Mouse (Mus musculus): ENCODE results near the gene Dusp5. TPM values are rescaled to one million over a fixed set of nuclear protein-coding genes. Genes with fewer than 3 reads are reported as not detected.
"Not testable (repeated sequence)": the region's sequence is repeated elsewhere in the genome, so short reads cannot be mapped to it uniquely, and the experiment has no call there.

The Dusp5 gene
- 10 to 100 TPM in 2 of 4 experiments, 1 to 10 TPM in 2; 7.8 to 12.1 (median 10.0) TPM for total RNA-seq (2022)

GRCm38 (mm10) chr19:53528752-53529454, at the start of gene Dusp5:
TSS of gene Dusp5 (plus strand) at chr19:53529109.
- peak; percentile 93 for DNase-seq (ENCODE audit: low spot score in 2 of 2)

- no peak for DNase-seq (ENCODE audit: low spot score in 2 of 2)
These were observed 49.3 kb upstream of the Dusp5 start for GRCm38 (mm10) chr19:53479590-53479989.

GRCm38 (mm10) chr19:53482093-53482492, 46.8 kb upstream of the Dusp5 start:
- DNase-seq (ENCODE audit: low spot score in 2 of 2): no peak

- no peak for DNase-seq (ENCODE audit: low spot score in 2 of 2)
These were observed 46.4 kb upstream of the Dusp5 start for GRCm38 (mm10) chr19:53482527-53482926.

- DNase-seq (ENCODE audit: low spot score in 2 of 2): no peak
These were observed 44.9 kb upstream of the Dusp5 start for GRCm38 (mm10) chr19:53483984-53484383.

GRCm38 (mm10) chr19:53484918-53485317, 44.0 kb upstream of the Dusp5 start:
- DNase-seq (ENCODE audit: low spot score in 2 of 2): no peak

GRCm38 (mm10) chr19:53489187-53489586, 39.7 kb upstream of the Dusp5 start:
- no peak for DNase-seq (ENCODE audit: low spot score in 2 of 2)

GRCm38 (mm10) chr19:53489910-53490309, 39.0 kb upstream of the Dusp5 start:
- DNase-seq (ENCODE audit: low spot score in 2 of 2): no peak

GRCm38 (mm10) chr19:53490898-53491297, 38.0 kb upstream of the Dusp5 start:
- no peak for DNase-seq (ENCODE audit: low spot score in 2 of 2)

GRCm38 (mm10) chr19:53492528-53492927, 36.4 kb upstream of the Dusp5 start:
- DNase-seq (ENCODE audit: low spot score in 2 of 2): no peak

GRCm38 (mm10) chr19:53493866-53494265, 35.0 kb upstream of the Dusp5 start:
- DNase-seq (ENCODE audit: low spot score in 2 of 2): no peak

- DNase-seq (ENCODE audit: low spot score in 2 of 2): no peak
These were observed 31.0 kb upstream of the Dusp5 start for GRCm38 (mm10) chr19:53497910-53498309.

GRCm38 (mm10) chr19:53499049-53499448, 29.9 kb upstream of the Dusp5 start:
- DNase-seq (ENCODE audit: low spot score in 2 of 2): no peak

GRCm38 (mm10) chr19:53499451-53499940, 29.4 kb upstream of the Dusp5 start:
- no peak for DNase-seq (ENCODE audit: low spot score in 2 of 2)

GRCm38 (mm10) chr19:53500298-53501006, 28.5 kb upstream of the Dusp5 start:
- DNase-seq (ENCODE audit: low spot score in 2 of 2): peak; percentile 34 to 64

- not testable (repeated sequence) for DNase-seq (ENCODE audit: low spot score in 2 of 2)
These were observed 27.7 kb upstream of the Dusp5 start for GRCm38 (mm10) chr19:53501239-53501638.

GRCm38 (mm10) chr19:53501765-53502164, 27.1 kb upstream of the Dusp5 start:
- DNase-seq (ENCODE audit: low spot score in 2 of 2): no peak

- DNase-seq (ENCODE audit: low spot score in 2 of 2): peak; percentile 30 to 68
These were observed 26.0 kb upstream of the Dusp5 start for GRCm38 (mm10) chr19:53502891-53503371.

GRCm38 (mm10) chr19:53504181-53504580, 24.7 kb upstream of the Dusp5 start:
- DNase-seq (ENCODE audit: low spot score in 2 of 2): no peak

GRCm38 (mm10) chr19:53505728-53506127, 23.2 kb upstream of the Dusp5 start:
- DNase-seq (ENCODE audit: low spot score in 2 of 2): no peak

- peak in 1 of 2 experiments; percentile 36 for DNase-seq (ENCODE audit: low spot score in 2 of 2)
These were observed 21.4 kb upstream of the Dusp5 start for GRCm38 (mm10) chr19:53507497-53507896.

- no peak for DNase-seq (ENCODE audit: low spot score in 2 of 2)
These were observed 17.5 kb upstream of the Dusp5 start for GRCm38 (mm10) chr19:53511244-53511934.

Data from left cerebral cortex, adult 8-10 months (tissue).